8 mouse cellular contexts compared by ENCODE assay signal in genomic region chr16:17646310-17647114, GRCm38 (mm10). TPM values are rescaled to one million over a fixed set of nuclear protein-coding genes. Genes with fewer than 3 reads are reported as not detected.
A peak's percentile ranks its signal among the peaks of the same experiment; 100 is the strongest.
DNase-seq lines count a peak whose midpoint lies in the region; ATAC-seq and TF ChIP-seq lines count a peak whose summit lies in the region.

TSS of gene Ccdc74a (plus strand) at chr16:17646470.

- peaks cover 48% of the 10 kb centered on the region for H3K36me3 ChIP-seq in limb, embryonic 15.5 days

- peak; percentile 27; the same call in 1 of the 2 replicates for TF ChIP-seq POLR2A in embryonic fibroblast, embryonic 13.5 days (IDR thresholded peaks at IDR 0.05; ENCODE audit: low read depth, low read length)

- H3K27ac ChIP-seq in embryonic fibroblast, embryonic 13.5 days (ENCODE audit: insufficient read depth, low read length): peak within 1 kb of the TSS; percentile 56
- peak within 1 kb of the TSS; percentile 67 for H3K27ac ChIP-seq in limb, embryonic 15.5 days

- H3K9me3 ChIP-seq in limb, embryonic 15.5 days: no peaks in the 10 kb centered on the region

- peak; percentile 85 for DNase-seq in CD4-positive, CD25-positive, alpha-beta regulatory T cell, adult 2 months (ENCODE audit: low read depth, low spot score)
- DNase-seq in brain, adult 2 months (ENCODE audit: low read depth, low spot score): peak; percentile 89
- DNase-seq in heart, adult 9 months (ENCODE audit: low spot score in 2 of 2): peak; percentile 77 to 88
- DNase-seq in kidney, adult 9 months: peak; percentile 85
- DNase-seq in monocyte, adult 2 months (ENCODE audit: low read depth in 1 of 2, low spot score in 2 of 2): peak; percentile 48 to 61
- DNase-seq in spleen, postnatal 14 days (ENCODE audit: low spot score in 2 of 2): peak; percentile 76 to 81

- H3K9ac ChIP-seq in limb, embryonic 15.5 days: 0 out of 2 replicates have a peak within 1 kb of the TSS, but pooled peaks have one; percentile 37

- ATAC-seq in limb, embryonic 15.5 days (ENCODE audit: insufficient number of reproducible peaks, low FRiP score, low TSS enrichment, low read depth): peak; percentile 88

- H3K27me3 ChIP-seq in limb, embryonic 15.5 days: no peaks in the 10 kb centered on the region

- peak within 1 kb of the TSS; percentile 85 for H3K4me2 ChIP-seq in limb, embryonic 15.5 days

- TF ChIP-seq CTCF in embryonic fibroblast, embryonic 13.5 days (IDR thresholded peaks at IDR 0.05; ENCODE audit: borderline replicate concordance, insufficient read depth, low read length): no peak

- H3K4me1 ChIP-seq in embryonic fibroblast, embryonic 13.5 days (ENCODE audit: control insufficient read depth, insufficient read depth, low read length): no peaks in the 10 kb centered on the region; the same call in 1 of the 2 replicates
- peaks cover 16% of the 10 kb centered on the region for H3K4me1 ChIP-seq in limb, embryonic 15.5 days

- 2% methylated on average over 64 of the region's 65 CpGs for WGBS in limb, embryonic 15.5 days

- peak within 1 kb of the TSS; percentile 38 for H3K4me3 ChIP-seq in embryonic fibroblast, embryonic 13.5 days (ENCODE audit: insufficient read depth, low read length)
- peak within 1 kb of the TSS; percentile 59 for H3K4me3 ChIP-seq in limb, embryonic 15.5 days

RNA-seq across cellular contexts. Expression of gene Ccdc74a, which starts in this region (rescaled TPM):
- 7.1 and 9.7 TPM in 2 replicates for polyA plus RNA-seq in embryonic fibroblast, embryonic 13.5 days (2011; ENCODE audit: insufficient read length, low read depth, missing spikeins)
- polyA plus RNA-seq in limb, embryonic 15.5 days (2015; fragmentation: Nextera tagmentation; extraction: Ambion mirVana): 6.1 and 7.6 TPM in 2 replicates

Comparison
In these comparisons a context has a peak if more than half of its experiments do, and no peak if none do; other contexts are left out.
1. Peak in every context shown above with its lines: DNase-seq, ATAC-seq, H3K4me3 ChIP-seq and H3K27ac ChIP-seq.